Mouse (Mus musculus) kidney, adult 2 months (tissue): Measurements from ENCODE around the gene Mrps34. TPM values are rescaled to one million over a fixed set of nuclear protein-coding genes. Genes with fewer than 3 reads are reported as not detected.
"Not testable (repeated sequence)": the region's sequence is repeated elsewhere in the genome, so short reads cannot be mapped to it uniquely, and the experiment has no call there.

Experiments
- DNase-seq: peaks from one replicate; pipeline ENCODE4 v3.0.0; 2021
- H3K27ac ChIP-seq: fragments of 200-500 bp; 2 replicates; pipeline ENCODE4 v1.5.1; 2012; ENCODE audit warnings: low read depth, low read length, control low read depth, inconsistent platforms; ENCODE audit not compliant: insufficient read depth
- H3K27me3 ChIP-seq: fragments of 200-500 bp; replicated peaks from 2 replicates; pipeline ENCODE4 v1.6.1; 2012; ENCODE audit warnings: mild to moderate bottlenecking, moderate library complexity, low read length, inconsistent platforms; ENCODE audit not compliant: control insufficient read depth, insufficient read depth
- H3K36me3 ChIP-seq: fragments of 200-500 bp; 2 replicates; pipeline ENCODE4 v1.6.1; 2012; ENCODE audit warnings: mild to moderate bottlenecking, moderate library complexity, low read length, inconsistent platforms; ENCODE audit not compliant: control insufficient read depth, insufficient read depth
- H3K4me1 ChIP-seq: fragments of 200-500 bp; 2 replicates; pipeline ENCODE4 v1.6.1; 2011; ENCODE audit warnings: low read length; ENCODE audit not compliant: control insufficient read depth, insufficient read depth
- H3K4me3 ChIP-seq: fragments of 200-500 bp; 2 replicates; pipeline ENCODE4 v1.5.1; 2011; ENCODE audit warnings: mild to moderate bottlenecking, low read depth, low read length, control low read depth; ENCODE audit not compliant: insufficient read depth
- CTCF ChIP-seq: fragments of 200-500 bp; conservative IDR thresholded peaks from 2 replicates; pipeline ENCODE4 v1.5.1; 2011; ENCODE audit warnings: low read depth, mild to moderate bottlenecking, control low read depth, low read length, moderate library complexity, mixed read lengths; ENCODE audit not compliant: insufficient read depth, insufficient read length
- POLR2A ChIP-seq: fragments of 200-500 bp; IDR thresholded peaks from one replicate; pipeline ENCODE4 v1.6.1; 2011; ENCODE audit warnings: low read depth, low read length, control low read depth
- WGBS: fragments of 180-500 bp; shearing (Covaris S2); methylation state at CpG from one replicate; pipeline ENCODE4 v1.1.7; 2018; 5-methylcytosine and 5-hydroxymethylcytosine counted together
- polyA plus RNA-seq: library from polyadenylated mRNA; depleted of rRNA; stranded (reverse); fragments of >200 nt; gene quantifications from 2 replicates; pipeline ENCODE4 v1.2.3, GENCODE M21; 2012; rRNA removed

Gene Mrps34
- polyA plus RNA-seq, 1 experiment: 162 TPM

DNA sequence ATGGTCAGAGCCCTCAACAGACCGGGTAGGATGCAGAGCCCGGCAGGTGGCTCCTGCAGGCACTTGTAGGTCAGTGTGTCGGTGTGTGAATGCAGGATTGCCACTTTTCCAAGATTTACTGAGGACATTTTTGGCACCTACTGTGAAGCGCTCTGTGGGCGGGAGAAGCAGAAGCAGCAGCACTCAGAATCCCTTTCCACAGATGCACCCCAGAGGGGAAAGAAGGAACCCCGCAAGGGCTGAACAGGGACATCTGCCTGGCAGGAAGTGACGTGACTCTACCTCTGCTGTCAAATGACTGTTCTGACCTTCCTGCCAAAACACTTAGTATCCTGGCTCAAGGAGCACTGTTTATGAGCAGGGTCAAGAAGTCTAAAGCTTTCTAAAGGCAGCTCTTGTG, 48.1 kb downstream of the Mrps34 start:
- TF ChIP-seq POLR2A (no peak), CTCF (no peak)

DNA sequence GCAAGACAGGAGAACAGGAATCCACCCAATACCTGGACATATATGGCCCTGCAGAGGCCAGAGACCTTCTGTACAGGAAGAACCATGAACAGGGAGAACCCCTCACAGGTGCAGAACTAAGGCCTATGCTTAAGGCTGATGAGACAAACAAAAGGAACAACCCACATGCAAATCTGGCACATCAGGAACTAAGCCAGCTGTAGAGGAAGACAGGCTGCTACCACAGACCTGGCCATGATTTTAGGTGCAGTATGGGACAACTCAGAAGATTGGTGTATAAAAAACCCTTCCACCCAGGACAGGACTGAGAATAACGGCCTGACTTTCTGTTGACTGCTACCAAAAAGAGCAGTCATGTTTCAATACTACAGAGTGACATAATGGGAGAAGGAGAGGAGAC, 48.7 kb downstream of the Mrps34 start:
- H3K36me3 ChIP-seq, H3K4me1 ChIP-seq, H3K27me3 ChIP-seq, H3K27ac ChIP-seq, H3K4me3 ChIP-seq, DNase-seq: not testable (repeated sequence)
- WGBS: 90% methylated on average over 1 of the region's 1 CpGs

More for the DNA sequence above, 48.1 kb downstream of the Mrps34 start:
- Histone ChIP-seq H3K27ac (no peak overlapping the region), H3K36me3 (no peaks in the 10 kb centered on the region), H3K4me1 (no peaks in the 10 kb centered on the region), H3K4me3 (no peak overlapping the region), H3K27me3 (no peaks in the 10 kb centered on the region)
- 88% methylated on average over 7 of the region's 7 CpGs for WGBS
- no peak for DNase-seq

Other genes with a start within 250 kb of the Mrps34 start
- gene Slc9a3r2, start 244.8 kb upstream of the Mrps34 start, polyA plus RNA-seq: 111 and 123 TPM in 2 replicates
- not detected in 2 replicates for gene Npw, start 236.7 kb upstream of the Mrps34 start, polyA plus RNA-seq
- 44.3 and 57.6 TPM in 2 replicates for gene Zfp598, start 225.4 kb upstream of the Mrps34 start, polyA plus RNA-seq
- 1.5 and 2.2 TPM in 2 replicates for gene Syngr3, start 205.2 kb upstream of the Mrps34 start, polyA plus RNA-seq
- 29.8 and 34.7 TPM in 2 replicates for gene Gfer, start 199.0 kb upstream of the Mrps34 start, polyA plus RNA-seq
- gene Noxo1, start 198.9 kb upstream of the Mrps34 start, polyA plus RNA-seq: 5.6 and 7.1 TPM in 2 replicates
- gene Tbl3, start 187.5 kb upstream of the Mrps34 start, polyA plus RNA-seq: 48.6 and 49.4 TPM in 2 replicates
- gene Rnf151, start 177.1 kb upstream of the Mrps34 start, polyA plus RNA-seq: 0.16 and 0.91 TPM in 2 replicates
- gene Rps2, start 177.0 kb upstream of the Mrps34 start, polyA plus RNA-seq: 2,444 and 2,611 TPM in 2 replicates
- gene Ndufb10, start 170.6 kb upstream of the Mrps34 start, polyA plus RNA-seq: 626 and 656 TPM in 2 replicates
- 0.38 and 4.7 TPM in 2 replicates for gene Rpl3l, start 167.3 kb upstream of the Mrps34 start, polyA plus RNA-seq
- gene Msrb1, start 158.5 kb upstream of the Mrps34 start, polyA plus RNA-seq: 169 and 209 TPM in 2 replicates
- gene Hs3st6, start 142.1 kb upstream of the Mrps34 start, polyA plus RNA-seq: 7.4 and 11.9 TPM in 2 replicates
- not detected in 2 replicates for gene Meiob, start 90.8 kb upstream of the Mrps34 start, polyA plus RNA-seq
- 636 and 727 TPM in 2 replicates for gene Hagh, start 55.0 kb upstream of the Mrps34 start, polyA plus RNA-seq
- 103 and 123 TPM in 2 replicates for gene Fahd1, start 44.8 kb upstream of the Mrps34 start, polyA plus RNA-seq
- gene Igfals, start 29.1 kb upstream of the Mrps34 start, polyA plus RNA-seq: 50.6 and 77.3 TPM in 2 replicates
- gene Nubp2, start 8.8 kb upstream of the Mrps34 start, polyA plus RNA-seq: 37.2 and 38.4 TPM in 2 replicates
- gene Spsb3, start 8.5 kb upstream of the Mrps34 start, polyA plus RNA-seq: 55.5 and 69.0 TPM in 2 replicates
- 32.2 and 40.7 TPM in 2 replicates for gene Eme2, start within 50 bp of the Mrps34 start, polyA plus RNA-seq
- gene Nme3, start 1.4 kb downstream of the Mrps34 start, polyA plus RNA-seq: 112 and 115 TPM in 2 replicates
- gene Mapk8ip3, start 41.9 kb downstream of the Mrps34 start, polyA plus RNA-seq: 58.1 and 69.1 TPM in 2 replicates
- gene Jpt2, start 65.6 kb downstream of the Mrps34 start, polyA plus RNA-seq: 23.8 and 31.0 TPM in 2 replicates
- gene Cramp1l, start 120.7 kb downstream of the Mrps34 start, polyA plus RNA-seq: 11.9 and 13.3 TPM in 2 replicates
- gene Ift140, start 121.0 kb downstream of the Mrps34 start, polyA plus RNA-seq: 10.1 and 10.6 TPM in 2 replicates
- 93.4 and 100 TPM in 2 replicates for gene Tmem204, start 188.5 kb downstream of the Mrps34 start, polyA plus RNA-seq
- gene Telo2, start 220.9 kb downstream of the Mrps34 start, polyA plus RNA-seq: 11.6 and 13.3 TPM in 2 replicates
- gene Ptx4, start 225.6 kb downstream of the Mrps34 start, polyA plus RNA-seq: not detected in 2 replicates
- 42.6 and 51.3 TPM in 2 replicates for gene Clcn7, start 238.3 kb downstream of the Mrps34 start, polyA plus RNA-seq